ENCODE assay signal across 8 mouse cellular contexts in genomic region chr12:59066448-59067077, GRCm38 (mm10). TPM values are rescaled to one million over a fixed set of nuclear protein-coding genes. Genes with fewer than 3 reads are reported as not detected.
DNase-seq lines count a peak whose midpoint lies in the region; ATAC-seq and TF ChIP-seq lines count a peak whose summit lies in the region.

Pnn (plus strand) TSS chr12:59066884.

- WGBS in hindbrain, embryonic 13.5 days, result under 1% methylated on average over 43 of the region's 43 CpGs

- no peak for TF ChIP-seq CTCF in Patski (IDR thresholded peaks at IDR 0.05)

- CTCF ChIA-PET in Patski (lab: Charles Lee), result interaction anchor here (1.0 to 1.2 kb wide), 2 partner anchors 30 to 64 kb away, joined by 3 read pairs; no protein-coding TSS in a partner anchor

- H3K36me3 ChIP-seq in hindbrain, embryonic 13.5 days, result peaks cover 33% of the 10 kb centered on the region

- POLR2A ChIA-PET in Patski (lab: Charles Lee), result no interaction called here

- H3K4me2 ChIP-seq in hindbrain, embryonic 13.5 days, result peak within 1 kb of the TSS; percentile 88

- H3K27me3 ChIP-seq in Patski, result no peaks in the 10 kb centered on the region
- H3K27me3 ChIP-seq in hindbrain, embryonic 13.5 days, result 0 out of 2 replicates have a peak, but pooled peaks cover 3% of the 10 kb centered on the region

- peak within 1 kb of the TSS; percentile 99 for H3K9ac ChIP-seq in hindbrain, embryonic 13.5 days

- in situ Hi-C loops in Patski (cut with MboI; ENCODE audit: low pct_unique_long_range_greater_than_20kb), result no loop called here

- peak; percentile 100 for ATAC-seq in Patski
- ATAC-seq in hindbrain, embryonic 13.5 days (ENCODE audit: low FRiP score), result peak; percentile 99

- DNase-seq in Patski (ENCODE audit: low read depth, low spot score), result peak; percentile 76
- peak; percentile 96 to 98 for DNase-seq in cerebellum, postnatal 14 days
- peak; percentile 96 to 97 for DNase-seq in frontal cortex, postnatal 14 days (ENCODE audit: low spot score in 2 of 2)
- DNase-seq in layer of hippocampus, postnatal 25 days (ENCODE audit: extremely low spot score in 1 of 2, low spot score in 1 of 2), result peak; percentile 85 to 86
- peak; percentile 98 for DNase-seq in lung, postnatal 25 days (ENCODE audit: low spot score)
- DNase-seq in retina, embryonic 14.5 days (ENCODE audit: low spot score), result peak; percentile 97
- peak; percentile 94 for DNase-seq in thymus, postnatal 4 days

- H3K27ac ChIP-seq in hindbrain, embryonic 13.5 days, result peak within 1 kb of the TSS; percentile 93

- H3K9me3 ChIP-seq in hindbrain, embryonic 13.5 days, result no peaks in the 10 kb centered on the region

- H3K4me3 ChIP-seq in hindbrain, embryonic 13.5 days, result peak within 1 kb of the TSS; percentile 99

- H3K4me1 ChIP-seq in hindbrain, embryonic 13.5 days (replicated peaks), result peaks cover 11% of the 10 kb centered on the region

RNA-seq across cellular contexts. Expression of gene Pnn, which starts in this region (rescaled TPM):
- polyA plus RNA-seq in Patski (2021), result 55.8 TPM
- polyA plus RNA-seq in hindbrain, embryonic 13.5 days (2015; fragmentation: Nextera tagmentation; extraction: Ambion mirVana), result 106 and 113 TPM in 2 replicates
- 10 to 100 TPM; 46.0 to 56.9 TPM for total RNA-seq in layer of hippocampus, postnatal 25 days (2021)

Comparison
In these comparisons a context has a peak if more than half of its experiments do, and no peak if none do; other contexts are left out.
1. Peak in every context shown above with its lines: DNase-seq, ATAC-seq, H3K4me3 ChIP-seq and H3K27ac ChIP-seq.